Mouse (Mus musculus) megakaryocyte progenitor cell, adult 5-6 weeks (primary cell): Measurements from ENCODE around the gene Vmn1r40. TPM values are rescaled to one million over a fixed set of nuclear protein-coding genes. Genes with fewer than 3 reads are reported as not detected.

Experiments used
- total RNA-seq, 2 experiments: library from RNA; stranded (forward) in 1 of 2; stranded (reverse) in 1 of 2; fragments of 157-497, 149-512 nt in 1 of 2; fragments of 200-1000 nt in 1 of 2; gene quantifications; 2 replicates each; pipeline versions ENCODE4 v1.2.3 to v1.2.4; 2015 to 2017

Vmn1r40 gene
- total RNA-seq, 2 experiments from 2014 or later = not detected

Other genes with a start within 250 kb of the Vmn1r40 start
- 19.3 and 19.7 TPM in 2 replicates for gene Chchd6, start 111.9 kb upstream of the Vmn1r40 start, total RNA-seq (2015)
- 8.8 and 10.3 TPM in 2 replicates for gene Chchd6, start 111.9 kb upstream of the Vmn1r40 start, total RNA-seq (2017)
- gene Txnrd3, start 63.6 kb upstream of the Vmn1r40 start, total RNA-seq (2015) = 4.3 and 5.3 TPM in 2 replicates
- gene Txnrd3, start 63.6 kb upstream of the Vmn1r40 start, total RNA-seq (2017) = 9.3 and 9.6 TPM in 2 replicates
- gene Vmn1r41, start 33.2 kb downstream of the Vmn1r40 start, total RNA-seq (2015) = not detected in 2 replicates
- not detected in 2 replicates for gene Vmn1r41, start 33.2 kb downstream of the Vmn1r40 start, total RNA-seq (2017)
- not detected in 2 replicates for gene Vmn1r42, start 168.9 kb downstream of the Vmn1r40 start, total RNA-seq (2015)
- not detected in 2 replicates for gene Vmn1r42, start 168.9 kb downstream of the Vmn1r40 start, total RNA-seq (2017)
- not detected in 2 replicates for gene Vmn1r43, start 168.9 kb downstream of the Vmn1r40 start, total RNA-seq (2015)
- gene Vmn1r43, start 168.9 kb downstream of the Vmn1r40 start, total RNA-seq (2017) = not detected in 2 replicates
- gene Vmn1r44, start 176.1 kb downstream of the Vmn1r40 start, total RNA-seq (2015) = not detected in 2 replicates
- not detected in 2 replicates for gene Vmn1r44, start 176.1 kb downstream of the Vmn1r40 start, total RNA-seq (2017)
- gene Vmn1r45, start 233.1 kb downstream of the Vmn1r40 start, total RNA-seq (2015) = not detected in 2 replicates
- not detected in 2 replicates for gene Vmn1r45, start 233.1 kb downstream of the Vmn1r40 start, total RNA-seq (2017)